Mouse (Mus musculus) thymus, adult 2 months (tissue): ENCODE data around the gene Lgals3.

Source experiments
- CTCF ChIP-seq: fragments of 200-500 bp; IDR thresholded peaks from 2 replicates; pipeline ENCODE4 v1.5.1; 2012; ENCODE audit warnings: mild to moderate bottlenecking, control low read depth, low read length, moderate library complexity, borderline replicate concordance; ENCODE audit not compliant: control insufficient read depth, poor library complexity, insufficient read depth; ENCODE audit errors: extremely low read depth
- POLR2A ChIP-seq: fragments of 200-500 bp; IDR thresholded peaks from 2 replicates; pipeline ENCODE4 v1.6.1; 2012; ENCODE audit warnings: mild to moderate bottlenecking, low read length, control low read depth, moderate library complexity; ENCODE audit not compliant: control insufficient read depth, poor library complexity, insufficient read depth; ENCODE audit errors: extremely low read depth

DNA sequence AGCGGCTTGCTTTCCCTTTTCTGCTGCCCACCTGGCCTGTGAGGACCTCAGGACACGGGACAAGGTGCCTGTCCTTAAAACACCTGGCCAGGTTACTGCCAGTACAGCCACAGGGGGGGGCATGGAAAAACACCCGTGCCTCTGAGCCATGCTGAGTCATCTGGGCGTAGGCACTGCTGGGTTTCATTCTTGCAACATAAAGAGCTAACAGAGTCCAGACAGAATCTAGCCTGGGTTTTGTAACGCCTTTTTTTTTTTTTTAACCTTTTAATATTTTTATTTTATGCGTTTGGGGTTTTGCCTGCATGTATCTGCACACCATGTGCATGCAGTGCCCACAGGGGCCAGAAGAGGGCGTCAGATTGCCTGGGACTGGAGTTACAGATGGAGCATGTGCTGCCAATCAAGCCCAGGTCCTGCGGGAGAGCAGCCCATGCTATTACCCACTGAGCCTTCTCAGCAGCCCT is 13.4 kb upstream of the Lgals3 start:
- no peak for TF ChIP-seq CTCF
- no peak for TF ChIP-seq POLR2A
